Mouse (Mus musculus) heart, embryonic 14.5 days (tissue): ENCODE results near the gene Plekha6. TPM values are rescaled to one million over a fixed set of nuclear protein-coding genes. Genes with fewer than 3 reads are reported as not detected.
A peak's percentile ranks its signal among the peaks of the same experiment; 100 is the strongest.

Experiments
- ATAC-seq: fragments of 200-750 bp; cut with Nextera tagmentation; 2 replicates; pipeline ENCODE4 v1.8.0; 2017; ENCODE audit warnings: low read depth, moderate TSS enrichment; ENCODE audit not compliant: insufficient number of reproducible peaks, insufficient read depth, low FRiP score
- H3K27ac ChIP-seq, 2 experiments: fragments of 200-500 bp in 1 of 2; fragments of 300-500 bp in 1 of 2; sonication (generic) in 1 of 2; replicated peaks in 1 of 2; 2 replicates each; pipeline ENCODE4 v1.5.1; 2012 to 2014; ENCODE audit warnings: low read depth in 2 of 2, low read length in 2 of 2, control low read depth in 1 of 2, mild to moderate bottlenecking in 1 of 2, mixed read lengths in 1 of 2; ENCODE audit not compliant: control insufficient read depth in 1 of 2, insufficient read depth in 1 of 2
- H3K27me3 ChIP-seq: fragments of 300-500 bp; sonication (generic); 2 replicates; pipeline ENCODE4 v1.6.1; 2014; ENCODE audit warnings: mild to moderate bottlenecking, low read length, control low read depth; ENCODE audit not compliant: control insufficient read depth, insufficient read depth
- H3K36me3 ChIP-seq: fragments of 300-500 bp; sonication (generic); 2 replicates; pipeline ENCODE4 v1.6.1; 2014; ENCODE audit warnings: mild to moderate bottlenecking, control low read depth, low read length, mixed read lengths; ENCODE audit not compliant: control insufficient read depth, insufficient read depth
- H3K4me1 ChIP-seq, 2 experiments: fragments of 200-500 bp in 1 of 2; fragments of 300-500 bp in 1 of 2; sonication (generic) in 1 of 2; 2 replicates each; pipeline ENCODE4 v1.6.1; 2012 to 2014; ENCODE audit warnings: low read length in 2 of 2, control low read depth in 1 of 2, mixed read lengths in 1 of 2; ENCODE audit not compliant: control insufficient read depth in 2 of 2, insufficient read depth in 2 of 2
- H3K4me2 ChIP-seq: fragments of 300-500 bp; sonication (generic); 2 replicates; pipeline ENCODE4 v1.6.1; 2014; ENCODE audit warnings: mild to moderate bottlenecking, low read length
- H3K4me3 ChIP-seq, 2 experiments: fragments of 200-500 bp in 1 of 2; fragments of 300-500 bp in 1 of 2; sonication (generic) in 1 of 2; 2 replicates each; pipeline ENCODE4 v1.5.1; 2012 to 2014; ENCODE audit warnings: low read length in 2 of 2, mild to moderate bottlenecking in 2 of 2, control low read depth in 1 of 2, low read depth in 1 of 2, moderate library complexity in 1 of 2; ENCODE audit not compliant: control insufficient read depth in 1 of 2, insufficient read depth in 1 of 2
- H3K9ac ChIP-seq: fragments of 300-500 bp; sonication (generic); 2 replicates; pipeline ENCODE4 v1.6.1; 2014; ENCODE audit warnings: mild to moderate bottlenecking, low read length
- H3K9me3 ChIP-seq: fragments of 300-500 bp; sonication (generic); 2 replicates; pipeline ENCODE4 v1.6.1; 2016; ENCODE audit warnings: low read length, control low read depth; ENCODE audit not compliant: control insufficient read depth
- WGBS: fragments of 180-500 bp; shearing (Covaris S2); extraction: QIAGEN DNeasy Blood & Tissue Kit; methylation state at CpG from one replicate; pipeline ENCODE4 v1.1.7; 2014; 5-methylcytosine and 5-hydroxymethylcytosine counted together
- polyA plus RNA-seq: library from polyadenylated mRNA; unstranded; fragments of >200 nt; fragmentation: Nextera tagmentation; extraction: Ambion mirVana; gene quantifications from 2 replicates; pipeline ENCODE4 v1.2.1, GENCODE M21; 2014

The Plekha6 gene
- polyA plus RNA-seq, 1 experiment from 2014 or later = 12.4 TPM

DNA sequence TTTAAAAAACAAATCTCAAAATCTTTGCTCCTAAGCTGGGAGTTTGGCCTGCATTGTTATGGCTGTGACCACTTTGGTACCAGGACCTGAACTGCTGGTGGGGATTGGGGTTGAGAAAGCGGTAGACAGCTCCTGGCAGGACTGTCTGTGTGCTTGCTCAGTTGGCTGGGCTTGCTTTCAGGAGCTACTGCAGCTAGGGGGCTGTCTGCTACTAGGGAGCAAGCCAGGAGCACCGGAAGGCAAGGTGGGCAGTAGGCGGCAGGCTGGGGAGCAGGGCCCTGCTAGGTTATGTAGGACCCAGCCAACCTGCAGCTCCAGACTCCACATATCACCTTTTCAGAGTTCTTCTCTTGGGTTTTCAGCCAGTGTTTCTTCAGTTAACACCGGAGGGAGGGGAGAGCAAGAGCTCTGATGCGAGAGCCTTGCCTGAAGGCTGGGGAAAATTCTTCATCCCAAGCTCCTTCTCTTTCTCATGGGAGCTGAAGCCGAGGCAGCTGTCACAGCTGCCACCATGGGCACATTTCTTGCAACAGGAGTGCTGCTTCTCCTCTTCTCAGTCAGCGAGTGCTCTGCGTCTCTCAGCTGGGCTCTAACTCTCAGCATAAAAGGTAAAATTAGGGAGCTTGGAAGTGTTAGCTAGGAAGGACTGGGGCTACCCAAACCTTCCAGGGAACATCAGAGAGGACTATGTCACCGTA is 62.1 kb downstream of the Plekha6 start:
- Histone ChIP-seq H3K27ac (peak overlapping the region; percentile 96 to 97), H3K4me1 (peaks cover 40 to 53% of the 10 kb centered on the region in 2 experiments), H3K36me3 (no peaks in the 10 kb centered on the region), H3K4me2 (peak overlapping the region; percentile 55), H3K4me3 (0 out of 4 replicates have a peak overlapping the region, but pooled peaks of 1 of the 2 experiments have one; percentile 1), H3K9ac (peak overlapping the region; percentile 67), H3K27me3 (no peaks in the 10 kb centered on the region), H3K9me3 (no peaks in the 10 kb centered on the region)
- 21% methylated on average over 9 of the region's 9 CpGs for WGBS
- ATAC-seq = peak; percentile 36; the same call in 1 of the 2 replicates

DNA sequence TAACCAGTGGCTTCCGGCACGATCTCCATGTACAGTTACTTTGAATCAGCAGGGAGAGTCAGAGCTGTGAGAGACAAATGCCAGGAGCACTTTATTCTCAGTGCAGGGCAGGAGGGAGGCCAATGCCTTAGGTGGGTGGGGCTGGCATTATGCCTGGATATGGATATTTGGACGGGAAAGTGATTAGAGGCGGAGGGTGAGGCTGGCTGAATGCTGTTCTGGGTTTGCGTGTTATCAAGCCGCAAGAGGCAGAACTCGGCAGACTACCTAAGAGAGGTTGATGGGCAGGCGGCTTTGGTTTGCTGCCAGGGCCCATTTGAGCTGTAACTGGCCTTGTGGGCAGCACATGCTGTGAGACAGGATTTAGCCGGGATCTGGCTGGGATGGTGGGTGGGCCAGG is 62.9 kb downstream of the Plekha6 start:
- H3K27me3 ChIP-seq = no peaks in the 10 kb centered on the region
- no peaks in the 10 kb centered on the region for H3K36me3 ChIP-seq
- H3K9me3 ChIP-seq = no peaks in the 10 kb centered on the region
- peak; percentile 84 for ATAC-seq
- H3K4me3 ChIP-seq = 0 out of 4 replicates have a peak overlapping the region, but pooled peaks of 1 of the 2 experiments have one; percentile 0
- peak overlapping the region; percentile 96 to 97 for H3K27ac ChIP-seq
- WGBS = 5% methylated on average over 9 of the region's 9 CpGs
- peak overlapping the region; percentile 55 for H3K4me2 ChIP-seq
- peaks cover 44 to 57% of the 10 kb centered on the region in 2 experiments for H3K4me1 ChIP-seq
- H3K9ac ChIP-seq = peak overlapping the region; percentile 69

DNA sequence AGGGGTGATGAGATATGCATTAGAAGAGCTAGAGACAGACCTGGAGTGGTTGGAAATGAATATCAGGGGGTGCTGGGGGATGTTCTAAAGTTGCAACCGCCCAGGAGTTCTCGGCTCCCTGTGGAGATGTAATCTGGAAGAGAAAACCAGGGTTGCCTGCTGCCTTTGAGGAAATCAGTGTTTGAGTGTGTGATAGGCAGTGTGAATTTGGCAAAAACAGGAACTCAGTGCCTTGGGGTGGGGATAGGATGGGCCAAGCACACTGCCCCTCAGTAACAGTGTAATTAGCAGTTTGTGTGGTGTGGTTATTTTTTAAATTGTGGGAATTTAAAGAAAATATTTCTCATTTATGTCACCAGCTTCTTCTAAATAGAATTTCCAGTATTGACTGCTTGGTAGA is 63.4 kb downstream of the Plekha6 start:
- 15% methylated on average over 2 of the region's 2 CpGs for WGBS
- H3K36me3 ChIP-seq = no peaks in the 10 kb centered on the region
- H3K4me1 ChIP-seq = peaks cover 44 to 59% of the 10 kb centered on the region in 2 experiments
- 0 out of 4 replicates have a peak overlapping the region, but pooled peaks of 1 of the 2 experiments have one; percentile 0 for H3K4me3 ChIP-seq
- ATAC-seq = no peak
- peak overlapping the region; percentile 55 for H3K4me2 ChIP-seq
- H3K9ac ChIP-seq = peak overlapping the region; percentile 69
- H3K9me3 ChIP-seq = no peaks in the 10 kb centered on the region
- peak overlapping the region; percentile 96 to 97 for H3K27ac ChIP-seq
- no peaks in the 10 kb centered on the region for H3K27me3 ChIP-seq

DNA sequence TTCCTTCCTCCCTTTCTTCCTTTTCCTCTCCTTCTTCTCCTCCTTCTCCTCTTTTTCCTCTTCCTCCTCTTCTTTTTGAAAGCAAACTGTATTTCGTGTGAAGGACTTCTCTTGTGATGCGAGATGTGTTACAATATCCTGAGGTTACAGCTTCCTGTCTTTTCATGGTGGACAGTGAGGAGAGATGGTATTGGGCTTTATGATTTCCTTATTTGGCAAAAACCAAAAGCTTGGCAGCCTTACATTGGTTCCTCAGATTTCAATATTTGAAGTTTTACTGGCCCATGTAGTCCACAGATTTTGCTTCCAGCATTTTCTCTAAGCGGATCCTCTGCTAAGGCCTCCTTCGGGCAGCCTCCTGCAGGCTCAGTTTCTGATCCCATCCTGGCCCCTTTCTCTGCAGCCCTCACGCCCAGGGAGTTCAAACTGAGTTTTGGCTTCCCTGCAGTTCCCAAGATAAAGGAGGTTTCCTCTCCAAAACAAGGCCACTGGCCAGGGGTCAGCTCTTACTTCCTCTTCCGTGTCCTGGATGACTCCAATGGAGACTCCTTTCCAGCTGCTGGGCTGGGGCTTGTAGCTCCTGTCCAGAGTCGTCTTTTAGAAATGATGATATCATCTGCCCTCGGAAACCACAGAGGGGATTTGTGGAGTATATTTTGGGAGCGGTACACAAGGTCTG is 64.9 kb downstream of the Plekha6 start:
- H3K4me2 ChIP-seq = no peak overlapping the region
- H3K36me3 ChIP-seq = no peaks in the 10 kb centered on the region
- peak overlapping the region; percentile 10; the same call in 1 of the 2 replicates for H3K9ac ChIP-seq
- no peaks in the 10 kb centered on the region for H3K9me3 ChIP-seq
- H3K27ac ChIP-seq = peak overlapping the region; percentile 21 to 96; a peak in 3 of 4 replicates
- no peak for ATAC-seq
- peaks cover 39 to 58% of the 10 kb centered on the region in 2 experiments for H3K4me1 ChIP-seq
- H3K27me3 ChIP-seq = no peaks in the 10 kb centered on the region
- H3K4me3 ChIP-seq = no peak overlapping the region
- 41% methylated on average over 9 of the region's 9 CpGs for WGBS

DNA sequence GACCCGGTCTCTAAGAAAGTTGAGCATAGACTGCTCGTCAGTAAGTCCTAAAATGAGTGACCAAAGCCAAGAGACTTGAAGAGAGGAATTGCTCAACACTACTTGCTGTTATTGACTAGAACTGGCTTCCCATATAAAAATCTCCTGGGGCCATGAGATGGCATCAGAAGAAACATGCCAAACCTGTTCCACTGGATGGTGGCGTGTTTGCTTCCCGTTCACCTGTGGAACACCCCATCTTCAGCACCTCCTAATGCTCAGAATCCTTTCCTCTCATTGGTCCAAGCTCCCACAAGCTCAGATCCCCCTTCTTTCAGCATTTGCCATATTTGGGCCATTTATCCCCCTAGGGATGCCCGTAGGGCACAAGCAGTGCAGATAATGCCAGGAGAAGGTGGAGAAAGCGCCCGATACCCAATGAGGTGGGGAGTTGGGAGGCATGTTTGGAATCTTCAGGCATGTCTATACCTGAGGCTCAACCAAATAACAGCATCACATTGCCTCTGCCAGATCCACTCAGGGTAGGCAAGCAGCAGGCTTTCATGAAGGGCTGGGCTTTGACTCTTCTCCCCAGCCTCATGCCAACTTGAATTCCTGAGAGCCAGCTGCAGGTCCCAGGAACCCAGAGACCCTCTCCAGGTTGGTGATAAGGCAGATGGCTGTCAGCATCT is 67.6 kb downstream of the Plekha6 start:
- no peaks in the 10 kb centered on the region for H3K36me3 ChIP-seq
- no peak for ATAC-seq
- 96% methylated on average over 7 of the region's 7 CpGs for WGBS
- no peak overlapping the region for H3K4me3 ChIP-seq
- H3K9me3 ChIP-seq = peaks cover 4% of the 10 kb centered on the region; the same call in 1 of the 2 replicates
- H3K27me3 ChIP-seq = no peaks in the 10 kb centered on the region
- no peak overlapping the region for H3K4me2 ChIP-seq
- H3K9ac ChIP-seq = no peak overlapping the region
- H3K27ac ChIP-seq = no peak overlapping the region
- H3K4me1 ChIP-seq = peaks cover 37 to 61% of the 10 kb centered on the region in 2 experiments

DNA sequence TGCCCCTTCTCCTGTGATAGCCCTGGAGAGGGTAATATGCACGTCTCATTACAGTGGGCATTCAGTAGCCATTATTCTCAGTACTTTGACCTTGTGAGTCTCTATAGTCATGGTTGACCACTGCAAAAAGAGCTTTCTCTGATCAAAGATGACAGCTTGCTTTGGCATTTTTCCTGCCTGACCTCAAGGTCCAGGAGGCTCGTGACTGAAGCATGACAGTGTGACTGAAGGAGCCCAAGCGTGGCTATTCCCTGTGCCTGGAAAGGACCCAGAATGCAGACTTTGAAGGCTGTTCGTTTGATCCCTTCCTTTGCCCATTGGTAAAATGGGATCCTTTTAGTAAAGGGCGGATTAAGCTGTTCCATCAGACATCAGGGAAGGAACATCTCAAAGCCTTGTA is 71.9 kb downstream of the Plekha6 start:
- no peaks in the 10 kb centered on the region for H3K36me3 ChIP-seq
- WGBS = 64% methylated on average over 5 of the region's 5 CpGs
- H3K4me2 ChIP-seq = no peak overlapping the region
- no peak for ATAC-seq
- H3K9ac ChIP-seq = no peak overlapping the region
- H3K9me3 ChIP-seq = peaks cover 4% of the 10 kb centered on the region; the same call in 1 of the 2 replicates
- no peaks in the 10 kb centered on the region for H3K27me3 ChIP-seq
- peak overlapping the region; percentile 84 to 98 for H3K27ac ChIP-seq
- no peak overlapping the region for H3K4me3 ChIP-seq
- H3K4me1 ChIP-seq = peaks cover 41 to 73% of the 10 kb centered on the region in 2 experiments

DNA sequence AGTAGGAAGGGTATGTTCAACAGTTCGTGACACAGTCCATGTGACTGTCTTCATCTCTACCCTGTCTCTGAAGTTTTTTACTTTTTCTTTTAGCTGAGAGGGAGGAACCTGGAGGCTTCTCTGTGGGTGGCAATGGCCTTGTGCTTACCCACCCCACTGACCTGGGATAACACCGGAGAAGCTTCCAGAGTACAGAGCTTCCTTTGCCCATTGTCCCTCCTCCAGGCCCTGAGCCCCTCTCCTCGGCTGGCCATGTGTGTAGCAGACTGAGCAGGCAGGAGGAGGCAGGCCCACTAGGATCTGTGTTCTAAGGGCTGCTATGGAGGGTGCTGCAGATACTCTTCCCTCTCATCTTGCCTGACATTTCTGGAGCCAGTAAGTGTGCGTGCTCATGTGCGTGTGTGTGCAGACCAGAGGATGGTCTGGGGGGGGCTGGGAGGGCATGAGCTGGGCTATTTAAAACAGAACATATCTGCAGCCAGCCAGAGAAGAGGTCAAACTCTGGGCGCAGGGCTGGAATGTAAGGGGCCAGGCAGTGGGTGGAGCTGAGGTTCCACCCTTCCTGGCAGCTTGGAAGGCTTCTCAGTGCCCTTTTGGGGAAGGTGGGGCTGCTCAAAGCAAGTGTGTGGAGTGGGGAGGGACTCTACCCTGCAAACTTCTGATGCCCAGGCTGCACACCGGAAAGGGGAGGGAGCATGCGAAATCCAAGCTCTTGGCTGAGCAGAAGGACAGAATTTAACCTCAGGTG is 72.9 kb downstream of the Plekha6 start:
- peak overlapping the region; percentile 52 for H3K9ac ChIP-seq
- H3K36me3 ChIP-seq = no peaks in the 10 kb centered on the region
- H3K4me3 ChIP-seq = peak overlapping the region in 1 of 2 experiments; percentile 11; a peak in 1 of 4 replicates
- peaks cover 43 to 75% of the 10 kb centered on the region in 2 experiments for H3K4me1 ChIP-seq
- H3K27me3 ChIP-seq = no peaks in the 10 kb centered on the region
- peak; percentile 91 for ATAC-seq
- peak overlapping the region; percentile 54 for H3K4me2 ChIP-seq
- 12% methylated on average over 8 of the region's 8 CpGs for WGBS
- peak overlapping the region; percentile 84 to 98 for H3K27ac ChIP-seq
- H3K9me3 ChIP-seq = peaks cover 4% of the 10 kb centered on the region; the same call in 1 of the 2 replicates
